Mouse (Mus musculus): Measurements from ENCODE around the gene Frmd5.
"Not testable (repeated sequence)": the region's sequence is repeated elsewhere in the genome, so short reads cannot be mapped to it uniquely, and the experiment has no call there.

Frmd5 gene

DNA sequence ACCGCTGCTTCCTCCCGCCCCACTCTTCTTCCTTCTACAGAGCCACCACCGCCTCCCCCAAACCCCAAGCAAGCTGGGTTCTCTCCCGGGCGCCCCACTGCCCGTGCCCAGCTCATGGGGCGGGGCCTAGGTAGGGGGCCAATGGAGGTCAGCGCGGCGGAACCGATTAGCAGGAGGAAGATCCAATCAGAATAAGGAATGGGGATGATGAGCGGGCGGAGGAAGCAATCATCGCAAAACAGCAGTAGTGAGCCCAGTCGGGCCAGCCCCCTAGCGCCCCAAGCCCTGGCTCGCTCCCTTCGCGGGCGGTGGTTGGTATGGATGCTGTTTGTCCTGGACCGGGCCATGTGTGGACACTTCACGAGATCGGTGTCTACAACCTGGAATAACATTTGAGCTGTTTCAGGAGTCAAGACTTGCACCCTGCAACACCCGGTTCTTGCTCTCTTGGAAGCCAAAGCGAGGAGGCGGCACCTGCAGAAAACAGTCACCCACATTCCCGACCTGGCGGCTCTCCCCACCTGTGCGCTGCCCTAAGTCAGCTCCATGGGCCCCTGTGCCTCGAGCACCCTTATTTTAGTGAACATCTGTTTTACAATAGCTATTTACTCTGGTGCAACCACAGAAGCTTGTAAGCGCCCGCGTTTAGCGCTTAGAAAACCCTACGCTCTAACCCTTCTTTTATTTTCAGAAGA lies at the start of gene Frmd5:
Gene Frmd5, minus strand, starts transcription at position 129 of the 695 bp plus-strand sequence.
- DNase-seq (ENCODE audit: low read depth, low spot score), result peak; percentile 98

- DNase-seq (ENCODE audit: low read depth, low spot score), result no peak
Measured at GRCm38 (mm10) chr2:121853974-121854373, 47.1 kb upstream of the Frmd5 start.

- DNase-seq (ENCODE audit: low read depth, low spot score), result no peak
Measured at GRCm38 (mm10) chr2:121852045-121852444, 45.2 kb upstream of the Frmd5 start.

GRCm38 (mm10) chr2:121846050-121846449 lies 39.2 kb upstream of the Frmd5 start:
- peak; percentile 39 for DNase-seq (ENCODE audit: low read depth, low spot score)

GRCm38 (mm10) chr2:121842249-121842648 lies 35.4 kb upstream of the Frmd5 start:
- DNase-seq (ENCODE audit: low read depth, low spot score), result no peak

- DNase-seq (ENCODE audit: low read depth, low spot score), result no peak
Measured at GRCm38 (mm10) chr2:121841453-121841852, 34.6 kb upstream of the Frmd5 start.

DNA sequence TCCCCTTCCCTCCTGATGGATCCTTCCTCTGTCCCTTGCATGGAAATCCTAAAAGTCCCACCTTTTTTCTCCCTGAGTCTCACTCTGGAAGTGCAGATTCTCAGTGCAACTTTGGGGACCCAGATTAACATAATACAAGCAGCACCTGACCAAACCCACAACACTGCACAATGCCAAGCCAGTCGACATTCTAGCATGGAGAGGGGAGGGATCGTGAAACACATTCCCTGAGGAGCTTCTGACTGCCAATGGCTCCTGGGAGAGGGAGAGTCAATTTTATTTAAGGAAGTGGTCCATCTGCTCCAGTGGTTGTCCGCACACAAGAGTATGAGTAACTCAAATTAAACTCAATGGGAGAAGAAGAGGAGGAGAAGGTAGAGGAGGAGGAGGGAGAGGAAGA lies 28.0 kb upstream of the Frmd5 start:
- peak; percentile 33 for DNase-seq (ENCODE audit: low read depth, low spot score)

DNA sequence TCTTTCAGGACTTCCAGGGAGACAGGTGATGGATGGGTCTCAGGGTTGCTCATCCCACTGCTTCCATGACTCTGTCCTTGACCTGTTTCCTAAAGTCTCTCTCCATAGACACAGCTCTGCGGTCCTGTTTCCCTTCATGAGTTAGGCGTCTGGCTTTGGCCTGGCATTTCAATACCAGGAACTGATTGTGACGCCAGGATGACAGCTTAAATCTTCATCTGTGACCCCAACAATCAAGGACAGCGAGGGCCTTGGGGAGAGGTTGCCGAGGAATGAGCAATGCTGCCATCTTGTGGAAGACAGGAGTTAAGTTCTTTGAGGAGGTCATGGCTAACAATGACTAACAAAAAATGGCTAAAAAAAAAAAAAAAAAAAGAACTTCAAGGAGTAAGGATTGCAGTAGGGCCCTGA lies 25.6 kb upstream of the Frmd5 start:
- DNase-seq (ENCODE audit: low read depth, low spot score), result peak; percentile 90

GRCm38 (mm10) chr2:121828411-121828810 lies 21.5 kb upstream of the Frmd5 start:
- DNase-seq (ENCODE audit: low read depth, low spot score), result peak; percentile 57

- DNase-seq (ENCODE audit: low read depth, low spot score), result peak; percentile 42
Measured at GRCm38 (mm10) chr2:121826189-121826588, 19.3 kb upstream of the Frmd5 start.

GRCm38 (mm10) chr2:121824653-121825052 lies 17.8 kb upstream of the Frmd5 start:
- no peak for DNase-seq (ENCODE audit: low read depth, low spot score)

GRCm38 (mm10) chr2:121821787-121822186 lies 14.9 kb upstream of the Frmd5 start:
- no peak for DNase-seq (ENCODE audit: low read depth, low spot score)

DNA sequence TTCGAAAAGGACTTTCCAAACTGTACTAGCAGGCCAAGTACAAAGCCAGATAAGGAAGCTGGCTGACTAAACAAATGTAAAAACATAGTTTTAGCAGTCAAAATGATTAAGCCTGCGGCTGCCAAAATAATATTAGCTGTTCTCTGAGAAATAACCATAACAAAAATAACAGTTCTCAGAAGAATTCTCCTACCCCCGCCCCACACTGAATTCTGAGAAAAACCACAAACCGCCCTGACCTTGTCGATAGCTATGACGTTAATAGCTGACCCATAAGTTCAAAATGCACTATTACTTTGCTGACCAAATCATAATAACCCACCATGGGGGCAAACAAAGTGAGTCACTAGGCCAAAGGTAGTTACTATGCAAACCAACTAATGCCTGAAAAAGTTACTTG lies 4.0 kb upstream of the Frmd5 start:
- not testable (repeated sequence) for DNase-seq (ENCODE audit: low read depth, low spot score)

GRCm38 (mm10) chr2:121809126-121809525 lies 2.2 kb upstream of the Frmd5 start:
- DNase-seq (ENCODE audit: low read depth, low spot score), result no peak

DNA sequence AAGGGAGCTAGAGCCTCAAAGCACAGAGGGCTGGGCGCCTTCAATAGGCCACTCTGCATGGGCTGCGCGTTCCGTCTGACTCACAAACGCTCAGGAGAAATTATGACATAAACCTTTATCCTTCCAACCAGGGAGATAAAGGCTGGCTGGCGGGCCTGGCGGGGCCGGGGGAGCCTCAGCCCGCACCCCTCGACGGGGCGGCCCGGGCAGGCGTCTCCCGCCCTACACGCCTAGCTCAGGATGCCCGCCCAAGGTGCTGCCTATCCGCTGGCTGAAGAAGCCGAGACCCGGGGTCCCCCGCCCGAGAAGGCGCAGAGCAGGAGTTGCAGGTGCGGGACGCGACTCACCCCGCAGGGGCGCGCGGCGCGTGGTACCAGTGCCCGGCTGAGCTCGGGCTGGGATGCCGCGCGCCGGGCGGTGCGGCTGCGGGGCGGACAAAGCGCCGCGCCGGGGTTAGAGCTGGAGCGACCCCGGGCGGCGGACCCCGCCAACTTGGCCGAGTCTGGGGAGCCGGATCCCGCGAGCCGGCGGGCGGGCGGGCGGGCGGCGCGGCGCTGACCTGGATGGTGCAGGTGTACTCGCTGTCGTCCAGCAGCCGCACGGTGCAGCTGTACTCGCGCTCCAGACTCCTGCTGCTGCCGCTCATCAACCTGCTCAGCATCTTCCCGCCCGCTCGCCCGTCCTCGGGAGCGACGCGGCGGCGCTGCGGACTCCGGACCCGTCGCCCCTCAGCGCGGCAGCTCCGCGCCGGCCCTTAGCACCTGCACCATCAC lies 530 bp downstream of the Frmd5 start:
- DNase-seq (ENCODE audit: low read depth, low spot score), result peak; percentile 61

- DNase-seq (ENCODE audit: low read depth, low spot score), result peak; percentile 87
Measured at GRCm38 (mm10) chr2:121799051-121799450, 7.8 kb downstream of the Frmd5 start.

GRCm38 (mm10) chr2:121795995-121796394 lies 10.9 kb downstream of the Frmd5 start:
- no peak for DNase-seq (ENCODE audit: low read depth, low spot score)

DNA sequence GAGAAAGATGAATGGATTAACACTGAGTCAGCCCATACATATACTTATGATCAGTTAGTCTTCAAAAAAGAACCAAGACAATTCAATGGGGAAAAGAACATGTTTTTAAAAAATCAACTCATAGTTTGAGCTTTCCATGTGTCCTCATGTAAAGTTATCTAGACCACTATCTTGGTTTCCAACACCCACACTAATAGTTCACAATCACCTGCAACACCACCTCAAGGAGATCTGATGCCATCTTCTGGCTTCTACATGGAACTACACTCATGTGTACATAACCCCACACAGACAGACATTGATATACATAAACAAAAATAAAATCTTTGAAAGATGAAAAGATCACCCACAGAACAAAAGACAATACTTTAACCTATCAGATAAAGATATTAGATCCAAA lies 17.1 kb downstream of the Frmd5 start:
- no peak for DNase-seq (ENCODE audit: low read depth, low spot score)

GRCm38 (mm10) chr2:121788415-121788814 lies 18.5 kb downstream of the Frmd5 start:
- no peak for DNase-seq (ENCODE audit: low read depth, low spot score)

GRCm38 (mm10) chr2:121787767-121788166 lies 19.1 kb downstream of the Frmd5 start:
- DNase-seq (ENCODE audit: low read depth, low spot score), result peak; percentile 74

DNA sequence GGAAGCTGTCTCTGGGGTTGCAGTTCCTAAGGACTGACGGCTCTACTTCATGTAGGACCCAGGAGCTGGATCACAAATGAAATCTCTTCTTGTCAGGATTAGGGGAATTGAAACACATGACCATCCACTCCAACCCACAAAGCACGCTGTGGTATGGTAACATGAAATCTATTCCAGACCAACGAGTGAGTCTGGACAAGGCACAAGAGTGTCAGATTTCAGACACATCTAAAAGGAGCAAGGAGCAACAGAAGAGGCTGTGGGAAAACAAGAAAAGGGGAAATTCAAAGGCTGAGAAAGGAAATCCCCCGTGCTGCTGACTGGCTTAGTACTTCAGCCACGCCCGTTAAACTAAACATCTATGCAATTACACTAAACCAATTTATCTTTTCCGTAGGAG lies 19.6 kb downstream of the Frmd5 start:
- no peak for DNase-seq (ENCODE audit: low read depth, low spot score)

GRCm38 (mm10) chr2:121776219-121776618 lies 30.7 kb downstream of the Frmd5 start:
- DNase-seq (ENCODE audit: low read depth, low spot score), result peak; percentile 69

DNA sequence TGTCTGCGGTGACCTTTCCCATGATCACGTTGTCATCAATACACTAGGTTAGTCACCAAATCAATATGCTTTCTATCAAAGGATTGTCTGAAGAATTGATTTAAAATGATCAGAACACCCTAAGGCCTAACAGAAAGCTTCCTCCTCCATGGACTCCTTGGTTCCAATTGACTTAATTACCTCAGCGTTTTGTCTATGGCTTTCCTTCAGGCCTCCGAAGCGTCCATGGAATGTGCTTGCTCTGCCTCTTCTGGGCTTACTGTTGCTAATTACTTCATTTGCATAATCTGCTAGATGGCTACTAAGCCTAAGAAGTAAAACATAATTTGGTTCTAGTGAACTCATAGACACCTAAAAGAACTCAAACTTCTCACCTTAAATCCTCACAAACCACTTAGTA lies 42.0 kb downstream of the Frmd5 start:
- DNase-seq (ENCODE audit: low read depth, low spot score), result no peak

Measured in brain, adult 2 months (tissue).